In the genomic region with DNA sequence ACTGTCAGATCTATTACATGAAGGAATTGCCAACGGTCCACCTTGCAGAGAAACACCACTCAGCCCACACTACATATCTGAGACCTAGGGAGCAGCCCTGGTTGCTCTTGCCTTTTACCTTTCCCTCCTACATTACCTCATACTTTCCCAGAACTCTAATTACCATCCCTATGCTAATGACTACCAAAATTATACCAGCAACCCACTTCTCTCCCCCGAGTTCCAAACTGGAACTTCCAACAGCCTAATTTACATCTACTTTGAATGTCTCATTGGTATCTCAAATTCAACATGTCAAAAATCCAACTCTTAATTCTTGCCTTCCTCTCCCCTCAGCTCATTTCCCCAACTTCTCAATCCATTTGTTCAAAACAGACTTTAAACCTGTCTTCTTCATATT, we compare ENCODE assay signal across 13 mouse cellular contexts.
"Had no signal": no experiment of that assay in that cellular context is flagged by ENCODE, and none has a peak within 500 bp of the region (broad histone marks: within the 10 kb centered on the region; RNA-seq: fewer than 3 reads in every experiment).

No protein-coding gene starts in this region.

- DNase-seq: kidney, adult 11 months; kidney, adult 8-10 months; kidney, postnatal 10 days; kidney, postnatal 36 days; liver, embryonic 13.5 days; lung, adult 2 months; lung, postnatal 14 days; lung, postnatal 4 days; midbrain, embryonic 14.5 days; right cerebral cortex, postnatal 25 days; thymus, adult 2 months; thymus, postnatal 14 days; thymus, postnatal 4 days had no signal
